Mouse (Mus musculus): ENCODE results near the gene Foxred2. TPM values are rescaled to one million over a fixed set of nuclear protein-coding genes. Genes with fewer than 3 reads are reported as not detected.
A peak's percentile ranks its signal among the peaks of the same experiment; 100 is the strongest.

Foxred2 gene
- total and polyA plus RNA-seq, 3 experiments: 0.39 to 0.96 (median 0.84) TPM

- intact Hi-C loops (cut with DNase I): loop anchor here (2.0 kb wide), 1 partner anchor 21 kb away; no protein-coding TSS in a partner anchor
- no peaks in the 10 kb centered on the region for H3K36me3 ChIP-seq (ENCODE audit: control insufficient read depth, insufficient read depth, low read length)
- H3K9ac ChIP-seq (ENCODE audit: low read depth, low read length): no peak overlapping the region
- TF ChIP-seq CTCF (IDR thresholded peaks at IDR 0.05) (no peak), POLR2A (IDR thresholded peaks at IDR 0.05; ENCODE audit: insufficient read depth, low read depth, low read length) (no peak), EP300 (IDR thresholded peaks at IDR 0.05; ENCODE audit: insufficient read depth, low read depth, low read length) (no peak)
- no peaks in the 10 kb centered on the region for H3K4me1 ChIP-seq (ENCODE audit: control insufficient read depth, insufficient read depth, low read length)
- 13% methylated on average over 52 of the region's 52 CpGs for WGBS
- peaks cover 6% of the 10 kb centered on the region for H3K27me3 ChIP-seq (ENCODE audit: control insufficient read depth, insufficient read depth, low read length)
- peak in 1 of 2 experiments; percentile 7 for DNase-seq
- H3K79me2 ChIP-seq (replicated peaks; ENCODE audit: control insufficient read depth, insufficient read depth, low read length): no peaks in the 10 kb centered on the region
- H3K27ac ChIP-seq: no peak overlapping the region
- H3K4me3 ChIP-seq: peak overlapping the region; percentile 44; the same call in 1 of the 2 replicates
Measured at GRCm38 (mm10) chr15:77955440-77956403, 800 bp downstream of the Foxred2 start.

- WGBS: 81% methylated on average over 2 of the region's 2 CpGs
- intact Hi-C loops (cut with DNase I): no loop called here
- no peaks in the 10 kb centered on the region for H3K4me1 ChIP-seq (ENCODE audit: control insufficient read depth, insufficient read depth, low read length)
- no peak overlapping the region for H3K4me3 ChIP-seq
- no peaks in the 10 kb centered on the region for H3K79me2 ChIP-seq (replicated peaks; ENCODE audit: control insufficient read depth, insufficient read depth, low read length)
- no peak for TF ChIP-seq POLR2A (IDR thresholded peaks at IDR 0.05; ENCODE audit: insufficient read depth, low read depth, low read length)
- TF ChIP-seq EP300 (IDR thresholded peaks at IDR 0.05; ENCODE audit: insufficient read depth, low read depth, low read length): no peak
- no peak for TF ChIP-seq CTCF (IDR thresholded peaks at IDR 0.05)
- H3K36me3 ChIP-seq (ENCODE audit: control insufficient read depth, insufficient read depth, low read length): no peaks in the 10 kb centered on the region
- peaks cover 6% of the 10 kb centered on the region for H3K27me3 ChIP-seq (ENCODE audit: control insufficient read depth, insufficient read depth, low read length)
- no peak for DNase-seq
- no peak overlapping the region for H3K9ac ChIP-seq (ENCODE audit: low read depth, low read length)
- H3K27ac ChIP-seq: no peak overlapping the region
Measured at GRCm38 (mm10) chr15:77954362-77954761, 2.2 kb downstream of the Foxred2 start.

GRCm38 (mm10) chr15:77952921-77953320 lies 3.6 kb downstream of the Foxred2 start:
- H3K4me3 ChIP-seq: no peak overlapping the region
- H3K79me2 ChIP-seq (replicated peaks; ENCODE audit: control insufficient read depth, insufficient read depth, low read length): no peaks in the 10 kb centered on the region
- no peaks in the 10 kb centered on the region for H3K4me1 ChIP-seq (ENCODE audit: control insufficient read depth, insufficient read depth, low read length)
- TF ChIP-seq POLR2A (IDR thresholded peaks at IDR 0.05; ENCODE audit: insufficient read depth, low read depth, low read length): no peak
- TF ChIP-seq EP300 (IDR thresholded peaks at IDR 0.05; ENCODE audit: insufficient read depth, low read depth, low read length): no peak
- no peak for TF ChIP-seq CTCF (IDR thresholded peaks at IDR 0.05)
- intact Hi-C loops (cut with DNase I): no loop called here
- H3K27ac ChIP-seq: no peak overlapping the region
- peaks cover 6% of the 10 kb centered on the region for H3K27me3 ChIP-seq (ENCODE audit: control insufficient read depth, insufficient read depth, low read length)
- H3K36me3 ChIP-seq (ENCODE audit: control insufficient read depth, insufficient read depth, low read length): no peaks in the 10 kb centered on the region
- WGBS: 82% methylated on average over 3 of the region's 3 CpGs
- no peak overlapping the region for H3K9ac ChIP-seq (ENCODE audit: low read depth, low read length)
- DNase-seq: no peak

GRCm38 (mm10) chr15:77949061-77949460 lies 7.5 kb downstream of the Foxred2 start:
- DNase-seq: no peak
- Histone ChIP-seq H3K36me3 (ENCODE audit: control insufficient read depth, insufficient read depth, low read length) (no peaks in the 10 kb centered on the region), H3K4me3 (no peak overlapping the region), H3K27me3 (ENCODE audit: control insufficient read depth, insufficient read depth, low read length) (no peaks in the 10 kb centered on the region), H3K27ac (no peak overlapping the region), H3K79me2 (replicated peaks; ENCODE audit: control insufficient read depth, insufficient read depth, low read length) (no peaks in the 10 kb centered on the region), H3K9ac (ENCODE audit: low read depth, low read length) (no peak overlapping the region), H3K4me1 (ENCODE audit: control insufficient read depth, insufficient read depth, low read length) (no peaks in the 10 kb centered on the region)
- intact Hi-C loops (cut with DNase I): no loop called here
- 82% methylated on average over 7 of the region's 7 CpGs for WGBS
- no peak for TF ChIP-seq EP300 (IDR thresholded peaks at IDR 0.05; ENCODE audit: insufficient read depth, low read depth, low read length)
- no peak for TF ChIP-seq CTCF (IDR thresholded peaks at IDR 0.05)
- no peak for TF ChIP-seq POLR2A (IDR thresholded peaks at IDR 0.05; ENCODE audit: insufficient read depth, low read depth, low read length)

GRCm38 (mm10) chr15:77945711-77946110 lies 10.8 kb downstream of the Foxred2 start:
- TF ChIP-seq CTCF (IDR thresholded peaks at IDR 0.05): no peak
- TF ChIP-seq EP300 (IDR thresholded peaks at IDR 0.05; ENCODE audit: insufficient read depth, low read depth, low read length): no peak
- TF ChIP-seq POLR2A (IDR thresholded peaks at IDR 0.05; ENCODE audit: insufficient read depth, low read depth, low read length): no peak
- peak; percentile 52 to 73 for DNase-seq
- intact Hi-C loops (cut with DNase I): no loop called here
- Histone ChIP-seq H3K9ac (ENCODE audit: low read depth, low read length) (no peak overlapping the region), H3K79me2 (replicated peaks; ENCODE audit: control insufficient read depth, insufficient read depth, low read length) (no peaks in the 10 kb centered on the region), H3K27ac (no peak overlapping the region), H3K27me3 (ENCODE audit: control insufficient read depth, insufficient read depth, low read length) (no peaks in the 10 kb centered on the region), H3K4me1 (ENCODE audit: control insufficient read depth, insufficient read depth, low read length) (no peaks in the 10 kb centered on the region), H3K4me3 (no peak overlapping the region), H3K36me3 (ENCODE audit: control insufficient read depth, insufficient read depth, low read length) (no peaks in the 10 kb centered on the region)
- WGBS: 73% methylated on average over 4 of the region's 4 CpGs

GRCm38 (mm10) chr15:77941563-77941962 lies 15.0 kb downstream of the Foxred2 start:
- DNase-seq: no peak
- Histone ChIP-seq H3K36me3 (ENCODE audit: control insufficient read depth, insufficient read depth, low read length) (no peaks in the 10 kb centered on the region), H3K4me3 (no peak overlapping the region), H3K27me3 (ENCODE audit: control insufficient read depth, insufficient read depth, low read length) (no peaks in the 10 kb centered on the region), H3K27ac (no peak overlapping the region), H3K4me1 (ENCODE audit: control insufficient read depth, insufficient read depth, low read length) (no peaks in the 10 kb centered on the region), H3K9ac (ENCODE audit: low read depth, low read length) (no peak overlapping the region), H3K79me2 (replicated peaks; ENCODE audit: control insufficient read depth, insufficient read depth, low read length) (no peaks in the 10 kb centered on the region)
- intact Hi-C loops (cut with DNase I): no loop called here
- TF ChIP-seq EP300 (IDR thresholded peaks at IDR 0.05; ENCODE audit: insufficient read depth, low read depth, low read length): no peak
- no peak for TF ChIP-seq POLR2A (IDR thresholded peaks at IDR 0.05; ENCODE audit: insufficient read depth, low read depth, low read length)
- TF ChIP-seq CTCF (IDR thresholded peaks at IDR 0.05): no peak
- 67% methylated on average over 3 of the region's 3 CpGs for WGBS
